Mouse (Mus musculus) cerebellum, adult 18-20 months (tissue): ENCODE measurements at regions not wholly inside any gene's neighbourhood (a gene's known extent, or its start where the extent isn't known, plus 50 kb on each side); places are given as distances from the start of the nearest gene placed in this dataset.

Experiments used
- DNase-seq, 2 experiments: peaks; one replicate each; pipeline ENCODE4 v3.0.0; 2021

DNA sequence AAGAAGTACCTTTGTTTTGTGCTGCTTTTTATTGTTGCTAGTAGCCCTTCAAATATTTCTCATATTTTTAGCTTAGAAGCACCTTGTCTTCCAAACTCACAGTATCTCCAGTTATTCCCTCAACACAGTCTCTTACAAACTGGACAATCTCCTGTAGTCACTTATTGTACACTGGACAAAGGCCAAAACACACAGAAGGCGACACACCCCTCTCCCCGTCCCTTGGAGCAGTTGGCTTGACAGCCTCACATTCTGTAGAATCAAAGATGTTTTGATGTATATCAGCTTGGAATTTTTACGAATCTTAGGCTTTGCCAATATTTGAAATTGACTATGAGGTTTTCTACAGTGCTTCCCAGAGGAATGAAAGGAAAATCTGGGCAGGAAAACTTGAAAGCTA is 309.8 kb upstream of the Gm5148 start:
- no peak for DNase-seq

DNA sequence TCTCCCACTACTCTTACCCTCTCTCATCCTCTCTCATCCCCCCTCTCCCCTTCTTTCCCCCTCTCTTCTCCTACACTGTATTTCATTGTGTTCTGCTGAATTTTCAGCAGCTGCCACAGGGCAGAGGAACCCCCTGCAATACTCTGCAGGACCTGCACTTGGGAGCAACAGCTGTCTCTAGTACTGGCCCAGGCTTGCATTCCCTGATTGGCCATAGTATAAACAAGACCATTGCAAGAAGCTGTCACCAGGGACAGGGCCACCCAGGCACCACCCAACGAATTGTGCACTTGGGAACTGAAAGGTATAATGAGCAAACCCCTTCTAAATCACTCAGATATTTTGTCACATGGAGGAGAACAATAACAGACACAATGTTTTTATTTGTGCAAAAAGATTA is 290.5 kb upstream of the Gm5148 start:
- DNase-seq, result no peak

DNA sequence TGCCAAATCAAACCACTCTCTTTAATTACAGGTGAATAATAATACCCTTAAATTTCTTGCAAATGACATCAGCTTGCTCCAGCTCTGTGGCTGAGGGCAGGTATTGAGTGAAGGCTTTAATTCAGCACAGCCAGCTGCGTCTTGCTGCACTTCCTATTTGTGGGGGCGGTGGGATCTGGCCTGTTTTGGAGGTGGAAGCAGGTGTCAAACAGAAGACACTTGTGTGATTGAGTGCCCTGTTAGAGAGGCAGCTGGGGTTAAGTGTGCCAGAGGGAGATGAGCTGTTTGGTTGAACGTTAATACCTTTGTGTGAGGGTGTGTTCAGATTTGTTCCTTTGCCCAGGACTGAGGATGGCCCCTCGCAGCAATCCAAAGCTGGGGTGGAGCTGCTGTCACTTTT is 284.9 kb upstream of the Gm5148 start:
- no peak for DNase-seq

DNA sequence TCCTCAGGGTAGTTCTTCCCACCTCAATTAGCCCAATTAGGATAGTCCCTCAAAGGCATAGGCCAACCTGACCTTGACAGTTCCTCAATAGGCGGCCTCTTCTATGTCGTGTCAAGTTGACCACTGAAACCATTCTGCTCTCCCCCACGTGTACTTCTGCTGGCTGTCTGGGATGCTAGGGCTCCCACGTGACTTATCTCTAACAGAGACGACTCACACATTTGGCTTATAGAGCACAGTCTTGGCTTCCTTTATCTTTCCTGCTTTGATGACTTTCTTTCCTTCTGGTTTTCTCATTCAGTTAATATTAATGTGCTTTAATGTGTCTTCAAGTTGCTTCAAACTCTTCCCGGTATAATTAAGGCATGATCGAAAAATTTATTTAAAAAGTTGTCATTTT is 284.0 kb upstream of the Gm5148 start:
- DNase-seq, result no peak

DNA sequence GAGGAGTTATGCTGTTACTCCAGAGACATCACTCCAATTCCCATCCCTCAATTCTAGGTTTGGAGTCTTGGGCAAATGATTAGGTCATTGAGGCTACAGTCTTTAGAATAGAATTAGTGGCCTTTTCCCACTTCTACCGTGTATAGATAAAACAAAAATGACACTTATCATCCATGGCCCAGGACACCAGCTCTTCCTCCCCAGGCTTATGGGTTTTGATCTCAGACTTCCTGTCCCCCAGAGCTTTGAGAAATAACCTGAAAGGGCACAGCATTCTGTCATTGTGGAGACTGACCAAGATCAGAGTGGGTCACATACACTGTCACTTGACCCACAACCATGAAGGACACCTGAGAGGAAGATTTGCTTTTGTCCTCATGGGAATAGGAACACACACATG is 283.3 kb upstream of the Gm5148 start:
- no peak for DNase-seq

DNA sequence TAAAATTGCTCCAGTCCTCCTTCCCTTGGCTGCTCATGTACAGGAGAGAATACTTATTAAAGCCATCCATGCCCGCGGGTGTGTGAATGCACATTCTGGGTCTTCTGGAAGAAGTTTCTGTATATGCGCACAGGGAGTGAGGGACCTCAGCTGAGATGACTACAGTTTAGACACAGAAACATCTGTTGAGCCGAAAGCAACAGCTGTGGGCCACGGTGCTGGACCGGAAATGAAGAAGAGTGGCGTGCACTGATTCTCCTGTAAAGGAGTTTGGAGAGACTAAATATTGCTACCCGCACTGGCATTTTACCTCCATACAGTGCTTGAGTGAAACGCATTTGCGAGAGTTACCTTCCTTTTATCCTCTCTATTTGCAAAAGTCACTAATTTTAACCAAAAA is 278.0 kb upstream of the Gm5148 start:
- no peak for DNase-seq

DNA sequence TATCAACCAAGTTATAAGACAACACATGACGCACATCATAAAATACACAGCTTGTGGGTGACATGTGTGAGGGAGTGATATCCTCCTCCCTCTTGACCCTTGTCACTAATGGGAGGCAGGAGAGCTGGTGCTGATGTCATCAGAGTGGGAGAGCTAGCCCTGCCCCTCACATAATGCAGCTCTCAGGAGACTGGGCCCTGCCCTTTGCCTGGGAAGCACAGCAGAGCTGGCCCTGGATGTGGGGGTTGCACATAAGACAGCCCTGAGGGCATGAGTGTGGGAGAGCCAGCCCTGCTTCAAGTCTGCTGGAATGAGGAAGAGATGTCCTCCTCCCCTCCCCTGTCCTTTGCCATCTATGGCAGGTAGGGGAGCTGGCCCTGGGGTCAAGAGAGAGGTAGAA is 275.5 kb upstream of the Gm5148 start:
- DNase-seq, result no peak

DNA sequence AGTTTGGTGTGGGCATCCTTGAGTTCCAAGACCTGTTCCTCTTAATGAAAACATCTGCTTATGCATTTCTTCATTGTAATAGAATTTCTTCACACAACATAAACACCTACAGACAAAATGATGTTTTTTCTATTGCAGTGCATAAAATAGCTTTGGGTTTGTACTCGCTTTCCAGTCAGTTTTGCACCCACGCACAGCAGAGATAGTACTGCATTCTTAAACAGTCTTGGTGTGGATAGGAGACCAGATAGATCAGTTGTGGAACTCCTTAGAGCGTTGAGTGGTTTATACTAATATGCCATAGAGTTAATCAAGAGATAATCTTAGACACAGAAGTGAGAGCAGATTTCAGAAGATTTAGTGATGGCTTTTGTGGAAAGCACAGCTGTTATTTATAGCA is 273.7 kb upstream of the Gm5148 start:
- no peak for DNase-seq

DNA sequence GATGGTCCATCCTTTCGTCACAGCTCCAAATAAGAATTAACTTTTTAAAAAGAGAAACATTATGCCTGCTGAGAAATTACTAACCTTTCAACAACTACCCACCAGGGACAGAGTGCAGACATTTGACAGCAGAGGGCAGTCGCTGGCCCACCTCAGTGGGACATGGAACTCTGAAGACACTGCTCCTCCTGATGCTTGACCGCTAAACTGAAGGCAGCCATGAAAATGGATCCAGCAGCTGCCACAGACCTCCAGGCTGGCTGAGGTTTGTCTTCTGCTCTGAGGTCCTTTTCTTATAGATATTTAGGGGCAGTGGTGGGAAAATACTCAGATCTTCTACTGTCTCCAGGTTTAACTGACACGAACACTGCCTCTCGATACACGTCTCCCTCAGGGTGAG is 265.7 kb upstream of the Gm5148 start:
- no peak for DNase-seq

DNA sequence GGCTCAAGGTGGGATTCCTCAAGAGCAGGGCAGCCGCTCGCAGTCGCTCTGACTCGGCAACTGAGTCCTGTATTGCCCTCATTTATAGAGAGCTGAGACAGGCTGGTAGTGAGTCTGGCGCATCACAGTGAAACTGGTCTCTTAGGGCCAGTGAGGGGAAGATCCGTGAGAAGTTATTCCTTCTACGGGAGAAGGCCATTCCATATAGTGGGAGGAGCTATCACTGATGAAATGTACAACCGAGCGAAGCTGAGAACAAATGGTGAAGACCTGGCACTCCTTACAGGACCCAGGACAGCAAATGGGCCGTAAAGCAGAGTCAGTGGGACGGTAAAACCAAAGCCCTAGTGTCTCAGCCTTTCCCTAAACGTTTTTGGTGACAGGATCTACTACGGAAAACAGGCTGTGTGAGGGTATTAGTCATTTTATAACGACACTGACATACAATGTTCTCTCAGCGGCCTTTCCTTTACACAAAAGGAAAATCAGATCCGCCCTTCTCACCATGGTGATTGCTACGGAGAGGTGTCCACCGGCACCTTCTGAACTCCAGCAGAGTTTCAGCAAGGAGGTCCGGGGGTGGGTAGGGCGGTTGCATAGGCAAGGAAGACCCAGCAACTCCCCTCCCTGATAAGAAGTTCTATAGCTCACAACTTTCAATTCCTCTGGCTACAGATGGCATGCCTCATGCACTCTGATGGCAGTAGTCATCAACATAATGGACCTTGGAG is 263.6 kb upstream of the Gm5148 start:
- no peak for DNase-seq

DNA sequence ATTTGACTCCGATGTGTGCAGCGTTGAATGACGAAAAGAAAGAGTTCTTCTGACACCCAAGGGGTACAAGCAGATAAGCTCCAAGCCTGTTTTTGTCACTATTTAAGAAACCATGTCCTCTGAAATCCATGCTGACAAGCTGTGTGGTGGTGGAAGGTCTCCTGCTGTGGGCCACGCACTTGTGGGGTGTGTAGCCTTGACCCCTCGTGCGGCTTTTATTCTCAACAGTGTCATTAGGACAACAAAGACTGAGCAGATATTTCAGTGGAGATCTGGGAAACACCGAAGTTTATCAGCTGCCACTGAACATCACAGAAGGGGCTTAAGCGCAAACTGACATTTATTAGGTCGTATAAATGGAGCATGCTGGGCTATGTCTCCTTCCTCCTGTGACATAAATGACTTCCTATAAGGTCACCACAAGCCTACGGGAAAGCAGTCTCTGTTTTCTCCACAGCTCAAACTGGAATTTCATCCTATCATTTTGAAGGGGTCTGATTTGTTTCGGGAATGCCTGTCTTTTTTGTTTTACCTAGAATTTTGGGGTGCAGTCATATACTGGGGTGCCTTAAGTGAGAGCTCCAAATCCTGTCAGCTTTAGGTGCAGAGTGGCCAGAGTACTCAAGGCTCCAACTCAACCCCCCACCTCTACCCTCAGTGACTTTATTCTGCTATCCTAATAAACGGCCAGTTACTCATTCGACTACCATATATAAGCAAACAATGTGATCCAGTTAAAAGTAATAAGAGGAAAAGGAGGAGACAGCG is 262.9 kb upstream of the Gm5148 start:
- no peak for DNase-seq

DNA sequence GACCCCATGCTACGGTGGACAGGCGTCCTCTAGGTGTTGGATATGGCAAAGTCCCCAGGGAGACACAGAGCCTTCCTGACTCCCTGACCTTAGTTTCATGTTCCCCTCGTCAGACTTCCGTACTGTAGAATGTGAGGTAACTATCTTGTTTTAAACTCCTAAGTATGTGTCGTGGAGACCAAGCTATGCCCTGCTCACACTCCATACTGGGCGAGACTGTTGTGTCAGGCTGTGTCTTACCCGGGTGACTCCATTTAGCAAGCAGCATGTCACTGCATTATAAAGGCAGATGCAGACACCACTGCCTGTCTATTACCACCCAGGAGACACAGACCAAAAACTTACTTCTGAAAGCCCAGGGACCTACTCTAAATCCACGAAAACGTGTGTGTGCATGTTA is 260.4 kb upstream of the Gm5148 start:
- no peak for DNase-seq

DNA sequence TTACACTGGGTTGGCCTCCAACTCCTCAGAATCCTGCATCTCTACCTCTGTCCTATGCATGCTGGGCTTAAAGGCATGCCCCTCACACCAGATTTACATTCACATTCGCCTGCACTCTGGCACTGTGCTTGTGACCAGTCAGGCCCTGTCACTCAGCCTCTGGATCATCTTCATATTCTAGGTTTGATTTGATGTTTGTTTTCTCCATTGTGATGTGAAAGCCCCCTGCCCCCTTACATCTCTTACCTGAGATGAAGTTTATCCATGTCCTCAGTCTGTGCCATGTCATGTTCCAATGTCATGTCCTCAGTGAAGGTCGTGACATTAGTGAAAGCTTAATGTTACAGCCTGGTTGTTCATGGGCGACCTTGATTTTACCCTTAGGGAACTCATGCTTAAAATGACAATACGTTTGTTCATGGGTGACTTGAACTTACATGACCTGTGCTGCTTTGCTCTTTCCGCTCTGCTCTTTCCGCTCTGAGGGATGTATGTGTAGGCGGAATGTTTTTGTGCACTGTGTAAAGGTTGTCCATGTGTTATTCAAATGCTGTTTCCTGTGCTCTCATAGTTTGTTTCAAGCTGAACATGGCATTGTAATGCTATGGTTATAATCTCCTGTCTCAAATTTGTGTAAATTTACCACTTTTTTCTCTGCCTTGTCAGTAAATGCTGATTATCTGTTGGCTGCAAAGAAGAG is 257.3 kb upstream of the Gm5148 start:
- DNase-seq, result no peak

DNA sequence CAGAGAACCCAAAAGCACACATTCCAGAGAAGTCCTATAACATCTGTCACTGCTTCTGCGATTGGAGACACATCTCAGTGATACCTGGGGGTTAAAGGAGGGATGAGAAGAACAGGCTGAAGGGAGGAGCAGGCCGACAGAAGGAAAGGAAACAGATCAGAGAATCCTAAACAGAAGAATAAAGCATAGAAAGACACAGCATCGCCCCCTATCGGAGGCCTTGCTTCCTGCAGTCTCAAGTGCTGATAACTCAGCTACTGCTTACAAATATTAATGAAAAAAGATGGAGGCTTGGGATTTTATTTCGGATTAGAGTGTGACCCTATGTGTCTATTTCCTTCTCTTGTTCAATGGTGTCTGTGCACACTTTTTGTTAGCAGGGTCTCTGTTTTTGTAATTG is 255.6 kb upstream of the Gm5148 start:
- peak in 1 of 2 experiments; percentile 8 for DNase-seq

DNA sequence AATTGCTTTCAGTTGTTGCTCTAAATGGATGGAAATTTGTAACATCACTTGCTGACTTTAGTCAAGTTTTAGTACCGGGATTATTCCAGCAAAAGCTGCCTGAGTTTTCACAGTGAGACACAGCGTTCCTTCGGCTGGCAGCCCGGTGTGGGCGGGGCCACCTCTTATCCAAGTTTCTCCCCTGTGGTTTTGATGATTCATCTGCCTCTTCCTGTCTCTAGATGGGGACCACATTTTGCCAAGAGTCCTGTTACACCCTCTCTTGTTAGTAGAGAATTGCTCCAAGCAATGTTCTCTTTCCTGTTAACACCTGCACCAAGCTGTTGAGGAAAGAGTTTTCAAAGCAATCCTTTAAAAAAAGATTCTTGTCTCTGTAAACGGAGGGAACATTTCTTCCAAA is 254.2 kb upstream of the Gm5148 start:
- peak; percentile 34 to 46 for DNase-seq

DNA sequence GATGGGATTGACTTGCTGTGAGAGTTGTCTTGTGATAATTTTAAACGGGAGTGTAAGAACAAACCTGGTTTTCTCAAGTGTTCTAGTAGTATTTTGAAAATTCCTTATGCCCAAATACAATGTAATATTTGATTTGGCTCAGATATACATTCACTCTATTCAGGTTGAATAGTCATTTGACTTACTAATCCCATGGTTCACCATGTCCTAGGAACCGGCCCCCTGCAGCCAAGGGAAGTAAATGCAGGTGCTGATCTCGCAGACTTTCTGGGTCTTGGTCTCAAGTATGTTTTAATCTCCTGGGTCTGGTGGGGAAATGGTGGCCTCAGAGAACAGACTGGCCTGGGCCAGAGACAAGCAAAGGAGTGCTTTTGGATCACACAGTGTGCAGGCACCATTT is 253.2 kb upstream of the Gm5148 start:
- DNase-seq, result no peak

DNA sequence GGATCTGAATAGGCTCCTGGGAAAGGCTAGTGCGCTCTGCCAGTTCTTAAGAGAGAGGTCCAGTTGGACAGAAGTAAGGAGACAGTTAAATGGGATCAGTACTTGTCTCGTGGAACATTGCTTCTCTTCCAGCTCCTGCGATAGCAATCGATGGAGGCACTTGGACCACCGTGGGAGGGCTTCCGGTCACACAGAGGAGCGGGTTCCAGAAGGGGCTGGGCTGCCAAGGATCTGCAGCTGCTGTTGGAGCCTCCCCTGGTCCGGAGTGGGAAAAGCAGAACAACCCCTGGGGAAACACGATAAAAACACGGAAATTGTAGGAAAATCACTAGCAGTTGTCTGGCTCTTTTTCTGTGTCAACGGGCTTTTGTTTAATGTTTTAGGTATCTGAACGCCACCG is 252.3 kb upstream of the Gm5148 start:
- peak; percentile 6 to 16 for DNase-seq

DNA sequence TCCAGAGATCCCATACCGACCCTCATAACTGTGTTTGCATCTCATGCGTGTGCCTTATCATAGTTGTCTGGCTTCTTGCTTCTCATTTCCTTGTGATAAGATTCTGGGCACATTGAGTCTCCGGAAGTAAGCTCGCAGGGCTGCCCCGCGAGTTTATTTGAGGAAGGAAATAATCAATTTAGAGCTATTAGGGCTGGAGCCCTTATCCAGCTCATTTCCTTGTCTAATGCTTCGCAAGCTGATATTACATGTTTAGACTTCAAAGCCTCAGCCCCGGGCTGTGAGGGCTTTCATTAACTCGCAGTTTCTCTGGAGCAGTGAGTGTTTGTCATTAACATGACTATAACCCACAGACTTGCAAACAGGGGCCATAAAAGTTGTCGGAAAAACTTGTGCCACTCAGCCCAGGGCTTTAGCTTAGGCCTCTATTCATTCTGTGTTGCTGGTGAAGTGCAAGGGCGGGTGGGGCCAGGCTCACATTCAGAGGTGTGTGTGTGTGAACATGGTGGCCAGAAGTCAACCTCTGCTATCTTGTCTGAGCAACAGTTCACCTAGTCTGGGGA is 251.0 kb upstream of the Gm5148 start:
- DNase-seq, result no peak

DNA sequence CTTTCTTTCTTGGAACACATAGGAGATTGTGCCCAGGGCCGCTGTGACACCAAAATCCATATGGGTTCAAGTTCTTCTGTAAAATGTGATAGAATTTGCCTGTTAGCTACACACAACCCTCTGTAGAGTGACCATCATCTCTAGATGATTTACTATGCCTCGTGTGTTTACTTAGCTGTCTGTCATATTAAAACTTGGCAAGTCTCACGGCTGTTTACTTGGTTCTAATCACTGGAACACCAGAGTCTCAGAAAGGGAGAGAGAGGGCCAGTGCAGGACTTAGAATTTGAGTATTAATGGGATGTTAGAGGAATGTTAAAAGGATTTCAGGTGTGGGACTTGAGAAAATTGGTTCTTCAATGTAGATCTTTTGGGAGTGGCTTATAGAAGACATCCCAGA is 248.6 kb upstream of the Gm5148 start:
- DNase-seq, result no peak

DNA sequence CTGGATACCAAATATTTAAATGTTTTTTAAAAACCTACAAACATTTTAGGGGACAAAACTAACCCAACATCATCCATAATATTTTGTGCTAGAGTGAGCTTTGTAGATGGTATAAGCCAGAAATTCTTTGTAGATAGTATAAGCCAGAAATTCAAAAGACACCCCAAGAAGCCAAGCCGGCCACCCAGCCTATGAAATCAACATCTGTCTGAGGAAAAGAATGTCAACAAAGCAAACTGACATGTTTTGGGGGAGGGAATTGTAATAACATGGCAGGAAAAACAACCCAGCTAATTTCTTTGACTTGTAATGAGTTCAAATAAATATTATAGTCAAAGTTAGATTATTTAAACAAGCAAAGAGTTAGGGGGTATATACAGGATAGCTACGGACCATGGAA is 246.9 kb upstream of the Gm5148 start:
- no peak for DNase-seq

DNA sequence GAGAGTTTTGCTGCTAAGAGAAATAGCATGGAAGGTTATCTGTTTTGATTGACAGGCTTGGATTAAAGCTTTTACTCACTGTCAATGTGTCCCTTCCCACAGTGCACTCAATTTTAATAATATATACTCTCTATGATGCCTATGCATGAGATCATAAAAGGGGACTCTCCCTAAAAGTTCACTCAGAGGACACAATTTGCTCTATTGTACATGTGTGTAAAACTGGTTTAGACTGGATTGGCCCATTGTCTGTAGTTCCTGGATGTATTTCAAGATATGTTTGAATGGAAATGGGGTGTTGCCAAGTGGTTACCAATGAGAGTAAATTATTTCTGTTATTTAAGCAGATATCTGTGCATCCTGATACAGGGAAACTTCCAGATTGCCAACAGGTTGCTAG is 244.4 kb upstream of the Gm5148 start:
- DNase-seq, result no peak

DNA sequence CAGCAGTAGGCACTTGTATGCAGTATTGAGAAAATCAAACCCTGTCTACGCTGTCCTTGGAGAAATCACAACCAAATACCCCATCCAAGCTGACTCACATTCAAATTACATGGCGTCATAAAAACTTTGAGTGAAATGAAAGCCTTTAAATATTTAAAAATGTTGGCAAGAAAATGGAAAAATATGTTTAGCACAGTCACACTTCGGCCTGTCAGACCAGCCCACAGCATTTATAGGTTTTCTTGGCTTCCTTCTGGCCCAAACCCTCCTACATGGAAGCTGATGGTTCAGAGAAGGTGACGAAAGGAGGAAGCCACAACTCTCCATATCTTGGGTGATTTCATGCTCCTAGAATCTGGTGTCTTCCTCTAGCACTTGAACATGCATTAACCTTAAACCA is 240.9 kb upstream of the Gm5148 start:
- DNase-seq, result no peak

DNA sequence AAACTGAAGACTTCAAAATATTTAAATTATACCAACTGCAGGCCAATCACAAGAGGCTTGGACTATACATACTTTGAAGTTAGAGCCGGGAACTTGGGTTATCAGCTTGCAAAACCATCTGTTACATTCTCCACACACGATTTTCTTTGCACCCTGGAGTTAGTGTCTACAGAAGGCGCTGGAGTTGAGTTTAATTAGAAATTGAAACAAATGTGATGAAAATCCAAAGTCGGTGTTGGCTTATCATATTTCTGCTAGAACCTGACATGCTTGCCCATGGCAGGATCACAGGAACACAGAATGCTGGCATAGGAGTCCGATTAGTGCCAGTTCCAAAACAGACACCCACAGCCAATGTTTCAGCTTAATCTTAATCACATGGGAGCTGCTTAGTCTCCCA is 239.8 kb upstream of the Gm5148 start:
- DNase-seq, result no peak

DNA sequence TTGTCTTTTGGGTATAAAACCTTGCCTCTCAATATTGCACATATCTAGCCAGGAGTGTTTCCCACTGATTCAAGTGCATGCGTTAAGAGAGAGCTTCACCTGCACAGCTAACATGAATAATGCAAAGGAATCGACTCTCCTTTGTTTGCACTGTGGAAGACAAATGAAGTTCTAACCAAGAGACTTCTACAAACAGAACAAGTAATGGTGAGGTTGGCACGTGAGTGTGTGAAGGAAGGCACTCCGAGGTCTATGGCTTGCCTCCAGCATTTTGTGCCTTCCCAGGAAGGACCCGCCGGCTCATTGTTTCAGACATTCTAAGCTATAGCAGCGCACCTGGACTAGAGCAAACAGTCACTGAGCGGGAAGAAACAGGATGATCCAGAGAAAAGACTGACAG is 238.5 kb upstream of the Gm5148 start:
- DNase-seq, result no peak
